Mouse (Mus musculus) thymus, adult 2 months (tissue): ENCODE measurements around the gene Afg1l.
A peak's percentile ranks its signal among the peaks of the same experiment; 100 is the strongest.

Experiments used
- CTCF ChIP-seq: fragments of 200-500 bp; IDR thresholded peaks from 2 replicates; pipeline ENCODE4 v1.5.1; 2012; ENCODE audit warnings: mild to moderate bottlenecking, control low read depth, low read length, moderate library complexity, borderline replicate concordance; ENCODE audit not compliant: control insufficient read depth, poor library complexity, insufficient read depth; ENCODE audit errors: extremely low read depth
- POLR2A ChIP-seq: fragments of 200-500 bp; IDR thresholded peaks from 2 replicates; pipeline ENCODE4 v1.6.1; 2012; ENCODE audit warnings: mild to moderate bottlenecking, low read length, control low read depth, moderate library complexity; ENCODE audit not compliant: control insufficient read depth, poor library complexity, insufficient read depth; ENCODE audit errors: extremely low read depth

DNA sequence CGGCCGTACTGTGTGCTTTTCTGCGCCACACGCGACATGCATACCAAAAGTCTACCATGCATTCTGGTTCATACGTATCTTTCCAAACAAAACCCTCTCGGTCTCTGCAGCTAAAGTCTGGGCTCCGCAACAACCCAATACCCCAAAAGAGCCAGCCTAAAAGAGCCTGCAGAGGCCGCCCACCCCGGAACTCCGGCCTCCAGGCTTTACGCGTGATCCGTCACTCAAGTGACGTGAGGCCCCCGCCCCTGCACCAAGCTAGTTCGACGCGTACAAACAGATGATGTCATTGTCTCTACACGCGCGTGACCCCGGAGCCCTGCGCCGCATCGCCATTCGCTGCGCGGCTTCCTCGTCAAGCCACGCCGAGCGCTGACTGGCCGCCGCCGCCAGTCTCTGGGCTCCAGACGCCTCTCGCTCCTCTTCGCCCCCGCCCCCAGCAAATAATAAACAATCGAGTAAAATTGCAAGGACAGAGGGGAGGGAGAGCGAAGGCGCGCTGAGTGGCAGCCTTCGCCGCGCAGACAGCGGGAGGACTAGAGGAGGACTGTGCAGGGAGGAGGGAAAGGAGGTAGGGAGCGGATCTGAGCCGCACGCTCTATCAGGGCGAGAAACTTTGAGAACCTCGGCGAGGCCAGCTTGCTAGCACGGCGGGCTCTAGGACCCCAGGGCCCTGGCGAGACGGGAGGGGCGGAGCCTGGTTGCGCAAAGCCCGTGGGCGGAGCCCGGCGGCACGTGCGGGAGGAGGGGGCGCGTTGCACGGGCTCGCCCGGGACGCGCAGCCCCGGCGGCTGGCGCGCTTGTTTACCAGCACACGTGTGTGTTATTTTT, 200.7 kb downstream of the Afg1l start:
- TF ChIP-seq POLR2A (0 out of 2 replicates have a peak, but pooled peaks have one; percentile 45), CTCF (peak; percentile 42)
